Mouse (Mus musculus): Measurements from ENCODE around the gene Zfp770. TPM values are rescaled to one million over a fixed set of nuclear protein-coding genes. Genes with fewer than 3 reads are reported as not detected.

Gene Zfp770
- 17.9 TPM for polyA plus RNA-seq (2015; fragmentation: Illumina TruSeq; extraction: RNeasy Lipid Tissue Mini Kit (QIAGEN cat#74804); ENCODE audit: insufficient read depth, low replicate concordance)

DNA sequence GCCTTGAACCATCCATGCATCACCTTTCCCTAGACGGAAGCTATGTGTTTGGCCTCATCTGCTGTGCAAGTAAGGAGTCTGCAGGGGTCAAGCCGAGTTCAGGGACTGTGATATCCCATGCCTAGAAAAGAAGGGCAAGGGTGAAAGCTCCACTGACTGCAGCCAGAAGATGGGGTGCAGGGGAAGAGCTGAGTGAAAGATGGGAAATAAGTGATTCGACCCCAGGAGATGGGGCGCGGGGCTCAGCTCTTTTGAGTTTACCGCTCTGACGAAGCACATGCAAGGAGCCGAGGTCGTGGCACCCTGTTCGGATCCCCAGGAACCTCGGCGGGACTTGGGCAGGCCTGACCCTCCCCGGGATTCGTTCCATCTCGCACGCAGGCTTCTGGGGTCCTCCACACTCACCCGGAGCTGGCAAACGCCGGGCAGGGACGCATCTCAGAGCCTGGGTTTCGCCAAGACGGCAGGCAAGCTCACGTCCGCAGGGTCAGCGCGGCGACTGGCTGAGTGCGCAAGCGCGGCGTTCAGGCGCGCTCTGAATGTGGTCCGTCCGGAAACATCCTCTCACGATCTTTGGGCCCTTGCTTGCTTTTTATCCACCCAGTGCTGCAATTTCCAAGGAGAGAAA, at the start of gene Zfp770:
Zfp770 (minus strand) TSS at position 538 of the 628 bp plus-strand sequence.

DNA sequence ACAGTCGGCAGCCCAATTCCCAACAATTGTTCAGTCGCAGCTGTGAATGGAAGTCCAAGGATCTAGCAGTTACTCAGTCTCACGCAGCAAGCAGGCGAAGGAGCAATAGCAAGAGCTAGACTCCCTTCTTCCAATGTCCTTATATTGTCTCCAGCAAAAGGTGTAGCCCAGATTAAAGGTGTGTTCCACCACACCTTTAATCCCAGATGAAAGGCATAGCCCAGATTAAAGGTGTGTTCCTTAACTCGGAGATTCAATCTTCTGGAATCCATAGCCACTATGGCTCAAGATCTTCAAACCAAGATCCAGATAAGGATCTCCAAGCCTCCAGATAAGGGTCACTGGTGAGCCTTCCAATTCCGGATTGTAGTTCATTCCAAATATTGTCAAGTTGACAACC, 14.3 kb downstream of the Zfp770 start, which contains the start of gene Aqr:
Aqr (minus strand) TSS at position 101 of the 400 bp plus-strand sequence.

Other genes starting within 250 kb of the Zfp770 start
- gene Gjd2, start 187.8 kb downstream of the Zfp770 start, polyA plus RNA-seq (2015; fragmentation: Illumina TruSeq; extraction: RNeasy Lipid Tissue Mini Kit (QIAGEN cat#74804); ENCODE audit: insufficient read depth, low replicate concordance): not detected
- gene Actc1, start 147.9 kb downstream of the Zfp770 start, polyA plus RNA-seq (2015; fragmentation: Illumina TruSeq; extraction: RNeasy Lipid Tissue Mini Kit (QIAGEN cat#74804); ENCODE audit: insufficient read depth, low replicate concordance): not detected
- gene Aqr, start 14.4 kb downstream of the Zfp770 start, polyA plus RNA-seq (2015; fragmentation: Illumina TruSeq; extraction: RNeasy Lipid Tissue Mini Kit (QIAGEN cat#74804); ENCODE audit: insufficient read depth, low replicate concordance): 54.9 TPM